Mouse (Mus musculus) E14TG2a.4 (cell line): ENCODE measurements at regions not wholly inside any gene's neighbourhood (a gene's known extent, or its start where the extent isn't known, plus 50 kb on each side); places are given as distances from the start of the nearest gene placed in this dataset.

Experiments used
- CTCF ChIP-seq: conservative IDR thresholded peaks from 2 replicates; pipeline ENCODE4 v1.5.1; 2014; ENCODE audit warnings: low read length
- NANOG ChIP-seq: IDR thresholded peaks from 2 replicates; pipeline ENCODE4 v1.6.1; 2014; ENCODE audit warnings: borderline replicate concordance, low read length, mixed read lengths
- POU5F1 ChIP-seq: IDR thresholded peaks from 2 replicates; pipeline ENCODE4 v1.6.1; 2014; ENCODE audit warnings: low read length, borderline replicate concordance

DNA sequence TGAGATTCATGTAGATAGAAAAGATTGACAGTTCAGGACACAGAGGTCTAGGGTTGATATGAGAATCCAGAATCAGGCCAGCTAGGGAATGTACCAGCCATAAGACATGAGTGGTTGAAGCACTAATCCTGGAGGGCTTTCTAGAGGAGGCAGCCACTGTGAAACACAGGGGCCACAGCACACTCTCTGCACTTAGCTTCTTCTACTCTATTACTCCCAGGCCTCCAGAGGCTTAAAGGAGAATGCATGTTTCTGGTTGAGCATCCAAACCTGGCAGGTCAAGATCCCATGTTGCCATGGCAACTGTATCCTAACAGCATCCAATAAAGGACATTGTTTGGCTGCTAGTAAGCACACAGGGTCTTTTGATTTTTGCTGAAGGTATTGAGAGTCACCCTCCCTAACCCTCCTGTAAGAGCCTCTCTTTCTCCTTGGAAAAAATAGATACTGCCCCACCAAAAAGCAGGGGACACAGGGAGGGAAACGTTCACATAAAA lies 76.9 kb upstream of the Pcbd1 start:
- TF ChIP-seq CTCF (no peak), POU5F1 (no peak), NANOG (no peak)
